Mouse (Mus musculus): ENCODE measurements around the gene Zg16. TPM values are rescaled to one million over a fixed set of nuclear protein-coding genes. Genes with fewer than 3 reads are reported as not detected.

The Zg16 gene
- polyA plus RNA-seq, 1 experiment = 0.31 TPM

DNA sequence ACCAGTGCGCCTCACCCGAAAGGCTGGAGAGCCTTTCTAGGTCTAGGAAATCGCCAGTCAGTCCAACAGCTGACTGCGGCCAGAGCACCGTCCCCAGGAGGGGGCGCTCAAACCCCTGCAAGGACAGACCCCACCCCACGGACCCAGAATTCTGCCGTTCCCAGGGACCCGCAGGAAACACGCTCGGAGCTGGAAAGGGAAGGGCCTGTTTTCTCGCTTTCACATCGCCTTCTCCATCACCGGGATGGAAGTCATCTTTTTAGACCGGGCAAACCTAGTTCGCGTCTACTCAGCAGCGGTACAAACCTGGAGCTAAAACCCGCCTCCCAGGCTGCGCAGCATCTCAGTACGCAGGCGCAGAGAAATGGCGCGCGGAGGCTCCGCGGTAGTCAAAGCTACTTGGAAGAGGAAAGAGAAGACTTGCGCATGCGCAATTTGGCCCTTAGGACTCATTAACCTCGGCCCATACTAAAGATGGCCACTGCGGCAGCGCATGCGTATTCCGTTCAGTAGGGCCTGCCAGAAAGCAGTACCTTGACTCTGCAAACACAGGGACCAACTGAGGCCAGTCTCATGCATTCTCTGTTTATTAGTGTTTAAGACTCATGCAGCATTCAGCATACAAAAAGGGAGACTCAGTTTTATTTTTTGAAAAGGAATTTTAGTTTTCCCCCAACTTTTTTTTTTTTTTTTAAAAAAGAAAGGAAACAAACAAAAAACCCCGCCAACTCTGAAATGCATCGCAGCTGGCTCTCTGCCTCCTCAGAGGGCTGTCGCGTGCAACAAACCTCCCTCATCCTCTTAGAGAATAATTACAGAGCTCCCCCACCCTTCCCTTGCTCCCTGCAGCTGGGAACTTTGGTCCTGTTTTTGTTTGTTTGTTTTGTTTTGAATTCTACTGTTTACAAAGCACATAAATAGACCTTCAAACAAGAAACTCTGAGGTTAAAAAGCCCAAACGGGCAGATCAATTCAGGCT is 69.9 kb downstream of the Zg16 start, which contains the start of gene Pagr1a:
TSS of gene Pagr1a (minus strand) at position 382 of the 979 bp plus-strand sequence.
- Histone ChIP-seq H3K4me1 (ENCODE audit: control insufficient read depth, insufficient read depth, low read length) (peaks cover 3% of the 10 kb centered on the region; the same call in 1 of the 2 replicates), H3K27ac (ENCODE audit: insufficient read depth, low read length) (peak within 1 kb of the TSS; percentile 86), H3K4me3 (ENCODE audit: insufficient read depth, low read length) (peak within 1 kb of the TSS; percentile 85)
- TF ChIP-seq CTCF (IDR thresholded peaks at IDR 0.05; ENCODE audit: extremely low read depth, insufficient read depth, low read length) (peak; percentile 52), POLR2A (IDR thresholded peaks at IDR 0.05; ENCODE audit: extremely low read depth, insufficient read depth, low read length) (peak; percentile 89)

GRCm38 (mm10) chr7:127016486-127016938 is 70.6 kb downstream of the Zg16 start:
- Histone ChIP-seq H3K27ac (ENCODE audit: insufficient read depth, low read length) (peak overlapping the region; percentile 86), H3K4me1 (ENCODE audit: control insufficient read depth, insufficient read depth, low read length) (no peaks in the 10 kb centered on the region; the same call in 1 of the 2 replicates), H3K4me3 (ENCODE audit: insufficient read depth, low read length) (peak overlapping the region; percentile 54)
- TF ChIP-seq CTCF (IDR thresholded peaks at IDR 0.05; ENCODE audit: extremely low read depth, insufficient read depth, low read length) (no peak), POLR2A (IDR thresholded peaks at IDR 0.05; ENCODE audit: extremely low read depth, insufficient read depth, low read length) (peak; percentile 43; the same call in 1 of the 2 replicates)

- H3K27ac ChIP-seq (ENCODE audit: insufficient read depth, low read length) = peak within 1 kb of the TSS; percentile 86
- no peaks in the 10 kb centered on the region for H3K4me1 ChIP-seq (ENCODE audit: control insufficient read depth, insufficient read depth, low read length)
- TF ChIP-seq CTCF (IDR thresholded peaks at IDR 0.05; ENCODE audit: extremely low read depth, insufficient read depth, low read length) (no peak), POLR2A (IDR thresholded peaks at IDR 0.05; ENCODE audit: extremely low read depth, insufficient read depth, low read length) (no peak)
- peak within 1 kb of the TSS; percentile 54 for H3K4me3 ChIP-seq (ENCODE audit: insufficient read depth, low read length)
Observed at GRCm38 (mm10) chr7:127016481-127016485, 70.8 kb downstream of the Zg16 start, which contains the start of gene Pagr1b. TSS of gene Pagr1b (minus strand) at chr7:127016484.

- H3K4me1 ChIP-seq (ENCODE audit: control insufficient read depth, insufficient read depth, low read length) = no peaks in the 10 kb centered on the region
- TF ChIP-seq POLR2A (IDR thresholded peaks at IDR 0.05; ENCODE audit: extremely low read depth, insufficient read depth, low read length) = no peak
- no peak for TF ChIP-seq CTCF (IDR thresholded peaks at IDR 0.05; ENCODE audit: extremely low read depth, insufficient read depth, low read length)
- peak overlapping the region; percentile 54 for H3K4me3 ChIP-seq (ENCODE audit: insufficient read depth, low read length)
- peak overlapping the region; percentile 86 for H3K27ac ChIP-seq (ENCODE audit: insufficient read depth, low read length)
Observed at GRCm38 (mm10) chr7:127016081-127016480, 71.0 kb downstream of the Zg16 start.

DNA sequence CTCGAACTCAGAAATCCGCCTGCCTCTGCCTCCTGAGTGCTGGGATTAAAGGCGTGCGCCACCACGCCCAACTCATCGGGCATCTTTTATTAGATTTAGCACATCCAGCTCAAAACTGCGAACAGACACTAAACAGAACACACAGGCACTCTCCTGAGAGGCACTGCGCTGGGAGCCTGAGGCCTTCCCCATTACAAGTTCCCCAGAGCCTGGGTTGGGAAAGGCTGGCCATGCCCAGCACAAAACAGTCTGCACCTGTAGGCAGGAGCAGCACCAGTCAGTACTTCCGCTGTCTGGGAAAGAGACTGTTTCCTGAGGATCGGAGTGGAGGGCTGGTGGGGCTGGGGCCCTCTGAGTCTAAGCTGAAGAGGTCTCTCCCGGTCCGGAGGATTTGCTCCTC is 72.1 kb downstream of the Zg16 start:
- Histone ChIP-seq H3K4me1 (ENCODE audit: control insufficient read depth, insufficient read depth, low read length) (no peaks in the 10 kb centered on the region), H3K27ac (ENCODE audit: insufficient read depth, low read length) (no peak overlapping the region), H3K4me3 (ENCODE audit: insufficient read depth, low read length) (no peak overlapping the region)
- TF ChIP-seq CTCF (IDR thresholded peaks at IDR 0.05; ENCODE audit: extremely low read depth, insufficient read depth, low read length) (no peak), POLR2A (IDR thresholded peaks at IDR 0.05; ENCODE audit: extremely low read depth, insufficient read depth, low read length) (no peak)

DNA sequence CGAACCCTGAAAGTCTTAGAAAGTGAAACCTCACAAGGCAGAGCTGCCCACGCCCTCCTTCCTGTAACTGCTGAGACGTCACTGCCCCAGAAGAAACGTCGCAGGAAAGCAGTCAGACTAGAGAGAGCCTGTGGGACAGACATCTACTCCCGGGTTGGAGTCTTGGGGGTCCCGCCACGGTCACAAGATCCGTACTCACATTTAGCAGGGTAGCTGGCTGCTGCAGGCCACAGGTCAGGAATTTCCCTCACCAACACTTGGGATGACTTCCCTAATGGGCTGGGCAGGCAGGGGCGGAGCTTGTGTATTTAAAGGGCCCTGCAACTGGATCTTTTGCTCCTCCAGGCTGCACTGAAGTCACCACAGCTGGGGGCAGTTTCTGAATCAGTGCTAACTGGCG is 72.8 kb downstream of the Zg16 start, which contains the start of gene Mvp:
TSS of gene Mvp (minus strand) at position 302 of the 400 bp plus-strand sequence.
- TF ChIP-seq POLR2A (IDR thresholded peaks at IDR 0.05; ENCODE audit: extremely low read depth, insufficient read depth, low read length) = no peak
- no peak for TF ChIP-seq CTCF (IDR thresholded peaks at IDR 0.05; ENCODE audit: extremely low read depth, insufficient read depth, low read length)
- Histone ChIP-seq H3K4me1 (ENCODE audit: control insufficient read depth, insufficient read depth, low read length) (no peaks in the 10 kb centered on the region), H3K4me3 (ENCODE audit: insufficient read depth, low read length) (peak within 1 kb of the TSS; percentile 40), H3K27ac (ENCODE audit: insufficient read depth, low read length) (peak within 1 kb of the TSS; percentile 62)

DNA sequence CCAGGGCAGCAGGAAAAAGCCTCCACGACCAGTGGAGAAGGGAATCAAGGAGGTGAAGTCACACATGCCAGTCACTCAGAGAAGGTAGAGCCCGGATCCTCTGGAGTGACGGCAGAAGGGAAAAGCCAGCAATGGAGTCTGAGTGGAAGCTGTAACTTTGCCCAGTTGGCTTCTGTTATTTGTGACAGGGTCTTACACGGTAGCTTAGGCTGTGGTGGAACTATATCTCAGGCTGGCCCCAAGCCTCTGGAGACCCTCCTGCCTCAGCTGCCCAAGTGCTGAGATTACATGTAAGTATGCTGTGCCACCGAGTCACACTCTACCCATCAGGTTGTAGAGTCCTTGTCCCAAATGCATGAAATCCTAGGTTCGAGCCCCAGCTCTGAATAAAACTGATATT is 73.7 kb downstream of the Zg16 start:
- Histone ChIP-seq H3K4me3 (ENCODE audit: insufficient read depth, low read length) (no peak overlapping the region), H3K27ac (ENCODE audit: insufficient read depth, low read length) (no peak overlapping the region), H3K4me1 (ENCODE audit: control insufficient read depth, insufficient read depth, low read length) (peaks cover 2% of the 10 kb centered on the region; the same call in 1 of the 2 replicates)
- TF ChIP-seq CTCF (IDR thresholded peaks at IDR 0.05; ENCODE audit: extremely low read depth, insufficient read depth, low read length) = no peak
- no peak for TF ChIP-seq POLR2A (IDR thresholded peaks at IDR 0.05; ENCODE audit: extremely low read depth, insufficient read depth, low read length)

- Histone ChIP-seq H3K4me1 (ENCODE audit: control insufficient read depth, insufficient read depth, low read length) (peaks cover 2% of the 10 kb centered on the region; the same call in 1 of the 2 replicates), H3K27ac (ENCODE audit: insufficient read depth, low read length) (no peak overlapping the region), H3K4me3 (ENCODE audit: insufficient read depth, low read length) (no peak overlapping the region)
- TF ChIP-seq CTCF (IDR thresholded peaks at IDR 0.05; ENCODE audit: extremely low read depth, insufficient read depth, low read length) = no peak
- no peak for TF ChIP-seq POLR2A (IDR thresholded peaks at IDR 0.05; ENCODE audit: extremely low read depth, insufficient read depth, low read length)
Observed at GRCm38 (mm10) chr7:127012845-127013244, 74.3 kb downstream of the Zg16 start.

GRCm38 (mm10) chr7:127012374-127012773 is 74.8 kb downstream of the Zg16 start:
- H3K4me3 ChIP-seq (ENCODE audit: insufficient read depth, low read length) = no peak overlapping the region
- H3K27ac ChIP-seq (ENCODE audit: insufficient read depth, low read length) = no peak overlapping the region
- H3K4me1 ChIP-seq (ENCODE audit: control insufficient read depth, insufficient read depth, low read length) = peaks cover 2% of the 10 kb centered on the region; the same call in 1 of the 2 replicates
- TF ChIP-seq POLR2A (IDR thresholded peaks at IDR 0.05; ENCODE audit: extremely low read depth, insufficient read depth, low read length) (no peak), CTCF (IDR thresholded peaks at IDR 0.05; ENCODE audit: extremely low read depth, insufficient read depth, low read length) (no peak)

- H3K4me1 ChIP-seq (ENCODE audit: control insufficient read depth, insufficient read depth, low read length) = peaks cover 2% of the 10 kb centered on the region; the same call in 1 of the 2 replicates
- H3K27ac ChIP-seq (ENCODE audit: insufficient read depth, low read length) = no peak overlapping the region
- H3K4me3 ChIP-seq (ENCODE audit: insufficient read depth, low read length) = no peak overlapping the region
- TF ChIP-seq POLR2A (IDR thresholded peaks at IDR 0.05; ENCODE audit: extremely low read depth, insufficient read depth, low read length) (no peak), CTCF (IDR thresholded peaks at IDR 0.05; ENCODE audit: extremely low read depth, insufficient read depth, low read length) (no peak)
Observed at GRCm38 (mm10) chr7:127011717-127012116, 75.4 kb downstream of the Zg16 start.
